Mouse (Mus musculus) cortical plate, adult 2 months (tissue): ENCODE results near the gene Sh2b2.

Experiments
- CTCF ChIP-seq: fragments of 200-500 bp; IDR thresholded peaks from 2 replicates; pipeline ENCODE4 v1.5.1; 2011; ENCODE audit warnings: mild to moderate bottlenecking, control low read depth, low read length; ENCODE audit not compliant: insufficient read depth; ENCODE audit errors: extremely low read depth
- POLR2A ChIP-seq: fragments of 200-500 bp; IDR thresholded peaks from 2 replicates; pipeline ENCODE4 v1.6.1; 2011; ENCODE audit warnings: mild to moderate bottlenecking, low read length, control low read depth; ENCODE audit not compliant: insufficient read depth; ENCODE audit errors: extremely low read depth

GRCm38 (mm10) chr5:136237607-136238006 is 8.7 kb downstream of the Sh2b2 start:
- TF ChIP-seq POLR2A (no peak), CTCF (no peak)
